Mouse (Mus musculus) forebrain, embryonic 11.5 days (tissue): Measurements from ENCODE around the gene Iqck. TPM values are rescaled to one million over a fixed set of nuclear protein-coding genes. Genes with fewer than 3 reads are reported as not detected.

ENCODE experiments used
- ATAC-seq: fragments of 200-750 bp; cut with Nextera tagmentation; replicated peaks from 2 replicates; pipeline ENCODE4 v1.8.0; 2017; ENCODE audit warnings: moderate TSS enrichment; ENCODE audit not compliant: low FRiP score
- DNase-seq: peaks from one replicate; pipeline ENCODE4 v3.0.0-alpha.2; 2017; ENCODE audit warnings: low spot score
- H3K27ac ChIP-seq: fragments of 300-500 bp; sonication (generic); 2 replicates; pipeline ENCODE4 v1.5.1; 2014; ENCODE audit warnings: low read depth, low read length
- H3K27me3 ChIP-seq: fragments of 300-500 bp; sonication (generic); 2 replicates; pipeline ENCODE4 v1.6.1; 2014; ENCODE audit warnings: mild to moderate bottlenecking, low read length, mixed read lengths; ENCODE audit not compliant: control insufficient read depth, insufficient read depth
- H3K36me3 ChIP-seq: fragments of 300-500 bp; sonication (generic); 2 replicates; pipeline ENCODE4 v1.6.1; 2014; ENCODE audit warnings: mild to moderate bottlenecking, low read length, moderate library complexity, mixed read lengths; ENCODE audit not compliant: control insufficient read depth, insufficient read depth
- H3K4me1 ChIP-seq: fragments of 300-500 bp; sonication (generic); replicated peaks from 2 replicates; pipeline ENCODE4 v1.6.1; 2014; ENCODE audit warnings: low read length, mixed read lengths; ENCODE audit not compliant: control insufficient read depth, insufficient read depth
- H3K4me2 ChIP-seq: fragments of 300-500 bp; sonication (generic); 2 replicates; pipeline ENCODE4 v1.6.1; 2014; ENCODE audit warnings: low read depth, mild to moderate bottlenecking, low read length, moderate library complexity, mixed read lengths; ENCODE audit not compliant: severe bottlenecking
- H3K4me3 ChIP-seq: fragments of 300-500 bp; sonication (generic); 2 replicates; pipeline ENCODE4 v1.5.1; 2014; ENCODE audit warnings: low read depth, low read length
- H3K9ac ChIP-seq: fragments of 300-500 bp; sonication (generic); 2 replicates; pipeline ENCODE4 v1.6.1; 2014; ENCODE audit warnings: low read length
- H3K9me3 ChIP-seq: fragments of 300-500 bp; sonication (generic); 2 replicates; pipeline ENCODE4 v1.6.1; 2016; ENCODE audit warnings: low read length, mixed read lengths; ENCODE audit not compliant: control insufficient read depth
- WGBS: fragments of 180-500 bp; shearing (Covaris S2); extraction: QIAGEN DNeasy Blood & Tissue Kit; methylation state at CpG from one replicate; pipeline ENCODE4 v1.1.7; 2014; 5-methylcytosine and 5-hydroxymethylcytosine counted together
- polyA plus RNA-seq: library from polyadenylated mRNA; unstranded; fragments of >200 nt; fragmentation: Nextera tagmentation; extraction: Ambion mirVana; gene quantifications from 2 replicates; pipeline ENCODE4 v1.2.1, GENCODE M21; 2014

Gene Iqck
- polyA plus RNA-seq, 1 experiment from 2014 or later, result 2.8 TPM

- no peak overlapping the region for H3K9ac ChIP-seq
- H3K27ac ChIP-seq, result no peak overlapping the region
- no peak overlapping the region for H3K4me3 ChIP-seq
- no peak overlapping the region for H3K4me2 ChIP-seq
- H3K36me3 ChIP-seq, result no peaks in the 10 kb centered on the region
- no peaks in the 10 kb centered on the region for H3K9me3 ChIP-seq
- no peak for ATAC-seq
- no peak for DNase-seq
- H3K4me1 ChIP-seq, result no peaks in the 10 kb centered on the region; the same call in 1 of the 2 replicates
- no peaks in the 10 kb centered on the region for H3K27me3 ChIP-seq
Measured at GRCm38 (mm10) chr7:118898063-118898462, 42.5 kb downstream of the Iqck start.

DNA sequence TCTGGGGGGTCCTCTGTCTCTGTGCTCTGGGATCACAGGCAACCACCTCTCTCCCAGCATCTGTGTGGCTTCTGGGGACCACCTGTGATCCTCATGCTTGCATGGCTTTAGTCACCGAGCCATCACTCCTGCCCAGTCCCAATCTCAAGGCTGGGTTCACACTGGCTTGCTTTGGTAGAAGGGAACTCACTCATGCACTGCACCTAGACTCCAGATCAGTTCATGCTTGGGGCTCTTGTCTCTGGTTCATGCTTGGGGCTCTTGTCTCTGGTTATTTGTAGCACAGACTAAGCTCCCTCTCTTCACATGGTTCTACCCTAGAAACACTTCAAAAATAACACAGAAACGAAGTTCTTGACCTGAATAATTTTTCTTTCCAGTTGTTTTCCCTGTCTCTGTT lies 44.5 kb downstream of the Iqck start:
- H3K9ac ChIP-seq, result no peak overlapping the region
- WGBS, result 63% methylated on average over 2 of the region's 2 CpGs
- H3K36me3 ChIP-seq, result no peaks in the 10 kb centered on the region
- H3K27ac ChIP-seq, result no peak overlapping the region
- H3K4me3 ChIP-seq, result no peak overlapping the region
- H3K27me3 ChIP-seq, result no peaks in the 10 kb centered on the region
- no peaks in the 10 kb centered on the region for H3K9me3 ChIP-seq
- H3K4me1 ChIP-seq, result no peaks in the 10 kb centered on the region; the same call in 1 of the 2 replicates
- ATAC-seq, result no peak
- no peak for DNase-seq
- H3K4me2 ChIP-seq, result no peak overlapping the region

DNA sequence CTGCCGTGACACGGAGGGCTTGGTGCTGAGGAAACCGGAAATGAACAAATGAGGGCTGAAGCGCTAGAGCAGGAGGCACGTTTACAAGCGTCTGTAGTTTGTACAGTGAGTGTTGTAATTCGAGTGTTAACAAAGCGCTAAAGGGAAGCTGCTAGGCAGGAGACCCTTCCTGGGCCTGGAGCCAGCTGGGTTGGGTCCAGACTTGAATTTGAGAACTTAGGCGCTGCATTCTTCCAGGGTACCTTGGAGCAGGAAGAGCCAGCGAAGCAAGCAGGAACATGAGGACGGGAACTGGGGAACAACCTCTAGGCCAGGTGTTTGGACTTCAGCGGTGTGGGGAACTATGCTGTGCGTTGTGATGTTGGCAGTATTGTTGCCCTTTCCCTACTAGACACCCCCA lies 47.4 kb downstream of the Iqck start:
- Histone ChIP-seq H3K9ac (no peak overlapping the region), H3K4me1 (no peaks in the 10 kb centered on the region), H3K4me2 (no peak overlapping the region), H3K9me3 (no peaks in the 10 kb centered on the region), H3K27me3 (no peaks in the 10 kb centered on the region), H3K4me3 (no peak overlapping the region), H3K36me3 (no peaks in the 10 kb centered on the region), H3K27ac (no peak overlapping the region)
- ATAC-seq, result no peak
- 79% methylated on average over 13 of the region's 13 CpGs for WGBS
- no peak for DNase-seq

DNA sequence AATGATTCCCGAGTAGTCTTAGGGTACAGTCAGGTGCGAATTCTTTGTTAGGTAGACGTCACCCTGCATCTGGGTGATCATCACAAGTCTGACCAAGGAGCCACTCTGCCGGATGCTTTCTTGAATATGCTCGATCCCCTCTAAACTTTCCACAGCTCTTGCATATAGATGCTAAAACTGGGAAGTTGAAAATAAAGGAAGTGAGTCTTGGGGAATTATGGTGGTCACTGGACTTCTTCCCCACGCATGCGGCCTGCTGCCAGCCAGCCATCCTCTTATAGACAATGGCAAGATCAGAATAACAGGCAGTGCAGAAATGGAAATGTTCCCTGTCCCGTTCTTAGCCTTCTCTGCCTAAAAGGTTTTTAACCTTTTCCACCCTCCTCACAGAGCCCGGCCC lies 48.3 kb downstream of the Iqck start:
- no peaks in the 10 kb centered on the region for H3K9me3 ChIP-seq
- H3K4me3 ChIP-seq, result no peak overlapping the region
- H3K4me2 ChIP-seq, result no peak overlapping the region
- H3K27ac ChIP-seq, result no peak overlapping the region
- H3K9ac ChIP-seq, result no peak overlapping the region
- ATAC-seq, result no peak
- DNase-seq, result no peak
- no peaks in the 10 kb centered on the region for H3K27me3 ChIP-seq
- no peaks in the 10 kb centered on the region for H3K36me3 ChIP-seq
- 88% methylated on average over 9 of the region's 9 CpGs for WGBS
- no peaks in the 10 kb centered on the region for H3K4me1 ChIP-seq

DNA sequence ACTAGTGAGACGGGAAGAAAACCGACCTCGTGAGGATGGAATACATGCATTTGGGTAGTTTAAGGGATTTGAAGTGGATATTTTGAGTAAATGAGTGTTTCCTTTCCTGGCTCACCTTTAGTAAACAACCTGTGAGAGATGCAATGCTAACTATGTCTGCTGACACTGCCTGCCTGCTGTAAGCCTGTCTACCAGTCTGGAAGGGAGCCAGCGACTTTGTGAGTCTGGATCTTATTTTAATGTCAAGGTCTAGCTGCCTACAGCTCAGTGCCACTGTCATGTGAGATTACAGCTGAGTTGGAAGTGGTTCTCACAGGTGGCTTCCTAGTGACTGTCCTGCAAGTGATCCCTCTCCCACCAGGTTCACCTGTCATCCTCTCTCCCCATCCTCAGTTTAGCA lies 49.0 kb downstream of the Iqck start:
- Histone ChIP-seq H3K4me2 (no peak overlapping the region), H3K9ac (no peak overlapping the region), H3K4me3 (no peak overlapping the region), H3K36me3 (no peaks in the 10 kb centered on the region), H3K27ac (no peak overlapping the region), H3K27me3 (no peaks in the 10 kb centered on the region), H3K9me3 (no peaks in the 10 kb centered on the region), H3K4me1 (no peaks in the 10 kb centered on the region)
- ATAC-seq (no peak), DNase-seq (no peak)
- WGBS, result 87% methylated on average over 4 of the region's 4 CpGs

GRCm38 (mm10) chr7:118908961-118909515 lies 53.5 kb downstream of the Iqck start:
- Histone ChIP-seq H3K36me3 (no peaks in the 10 kb centered on the region), H3K4me2 (no peak overlapping the region), H3K9ac (no peak overlapping the region), H3K9me3 (no peaks in the 10 kb centered on the region), H3K4me1 (0 out of 2 replicates have a peak, but pooled peaks cover 6% of the 10 kb centered on the region), H3K4me3 (no peak overlapping the region), H3K27me3 (no peaks in the 10 kb centered on the region), H3K27ac (no peak overlapping the region)
- DNase-seq, result no peak
- no peak for ATAC-seq
- 58% methylated on average over 8 of the region's 8 CpGs for WGBS

GRCm38 (mm10) chr7:118910464-118910863 lies 54.9 kb downstream of the Iqck start:
- Histone ChIP-seq H3K36me3 (no peaks in the 10 kb centered on the region), H3K4me2 (no peak overlapping the region), H3K4me1 (0 out of 2 replicates have a peak, but pooled peaks cover 6% of the 10 kb centered on the region), H3K9ac (no peak overlapping the region), H3K4me3 (no peak overlapping the region), H3K27me3 (no peaks in the 10 kb centered on the region), H3K9me3 (no peaks in the 10 kb centered on the region), H3K27ac (no peak overlapping the region)
- ATAC-seq (no peak), DNase-seq (no peak)
- 86% methylated on average over 2 of the region's 2 CpGs for WGBS

- Histone ChIP-seq H3K9me3 (no peaks in the 10 kb centered on the region), H3K27ac (no peak overlapping the region), H3K4me2 (no peak overlapping the region), H3K36me3 (no peaks in the 10 kb centered on the region), H3K27me3 (no peaks in the 10 kb centered on the region), H3K4me1 (0 out of 2 replicates have a peak, but pooled peaks cover 6% of the 10 kb centered on the region), H3K4me3 (no peak overlapping the region), H3K9ac (no peak overlapping the region)
- DNase-seq, result no peak
- ATAC-seq, result no peak
- 94% methylated on average over 2 of the region's 2 CpGs for WGBS
Measured at GRCm38 (mm10) chr7:118911170-118911569, 55.6 kb downstream of the Iqck start.

- no peak for DNase-seq
- Histone ChIP-seq H3K9ac (no peak overlapping the region), H3K4me3 (no peak overlapping the region), H3K27me3 (no peaks in the 10 kb centered on the region), H3K4me2 (no peak overlapping the region), H3K36me3 (no peaks in the 10 kb centered on the region), H3K4me1 (0 out of 2 replicates have a peak, but pooled peaks cover 6% of the 10 kb centered on the region), H3K27ac (no peak overlapping the region), H3K9me3 (no peaks in the 10 kb centered on the region)
- 76% methylated on average over 7 of the region's 7 CpGs for WGBS
- ATAC-seq, result no peak
Measured at GRCm38 (mm10) chr7:118911571-118911970, 56.0 kb downstream of the Iqck start.
